In genomic region chr5:65116789-65117188, GRCm38 (mm10) we compare ENCODE assay signal across 21 mouse cellular contexts. TPM values are rescaled to one million over a fixed set of nuclear protein-coding genes. Genes with fewer than 3 reads are reported as not detected.
"Had no signal": no experiment of that assay in that cellular context is flagged by ENCODE, and none has a peak within 500 bp of the region (broad histone marks: within the 10 kb centered on the region; RNA-seq: fewer than 3 reads in every experiment).

No protein-coding gene starts in this region.

- H3K36me3 ChIP-seq: intestine, embryonic 15.5 days had no signal

- ATAC-seq: intestine, embryonic 15.5 days; lung, postnatal 0 days; midbrain, embryonic 13.5 days; midbrain, embryonic 16.5 days had no signal

- H3K27me3 ChIP-seq: intestine, embryonic 15.5 days; limb, embryonic 13.5 days; liver, embryonic 13.5 days; midbrain, embryonic 13.5 days; neural tube, embryonic 13.5 days had no signal

- H3K9me3 ChIP-seq: intestine, embryonic 15.5 days; limb, embryonic 10.5 days; limb, embryonic 13.5 days; liver, embryonic 13.5 days; midbrain, embryonic 10.5 days; midbrain, embryonic 13.5 days; neural tube, embryonic 13.5 days had no signal

- H3K27ac ChIP-seq: intestine, embryonic 15.5 days; limb, embryonic 10.5 days; limb, embryonic 13.5 days; liver, embryonic 13.5 days; midbrain, embryonic 10.5 days; midbrain, embryonic 13.5 days; neural tube, embryonic 13.5 days; stomach, postnatal 0 days had no signal

- H3K4me1 ChIP-seq: intestine, embryonic 15.5 days; limb, embryonic 10.5 days; midbrain, embryonic 10.5 days; midbrain, embryonic 13.5 days; neural tube, embryonic 13.5 days had no signal

- H3K4me3 ChIP-seq: intestine, embryonic 15.5 days; limb, embryonic 10.5 days; limb, embryonic 13.5 days; liver, embryonic 13.5 days; midbrain, embryonic 10.5 days; midbrain, embryonic 13.5 days; myocyte; neural tube, embryonic 13.5 days had no signal

- DNase-seq: kidney, adult 11 months; kidney, adult 8-10 months; kidney, postnatal 14 days; kidney, postnatal 4 days; liver; liver, embryonic 13.5 days; lung, embryonic 14.5 days; retina, postnatal 1 day; right cerebral cortex, postnatal 25 days; thymus, adult 2 months; thymus, postnatal 14 days had no signal

RNA-seq across cellular contexts. Expression of gene Tmem156, which starts 24.9 kb away (rescaled TPM):
- polyA plus RNA-seq: limb, embryonic 10.5 days; midbrain, embryonic 10.5 days; midbrain, embryonic 13.5 days; midbrain, embryonic 16.5 days; neural tube, embryonic 13.5 days had no signal
